Mouse (Mus musculus) lung, embryonic 15.5 days (tissue): Measurements from ENCODE around the gene Padi4. TPM values are rescaled to one million over a fixed set of nuclear protein-coding genes. Genes with fewer than 3 reads are reported as not detected.

ENCODE experiments used
- ATAC-seq: fragments of 200-750 bp; cut with Nextera tagmentation; 2 replicates; pipeline ENCODE4 v1.8.0; 2017; ENCODE audit warnings: moderate number of reproducible peaks, borderline replicate concordance; ENCODE audit not compliant: low FRiP score, low TSS enrichment; ENCODE audit errors: extremely low read depth
- H3K27ac ChIP-seq: fragments of 300-500 bp; sonication (generic); 2 replicates; pipeline ENCODE4 v1.5.1; 2015; ENCODE audit warnings: moderate library complexity, mild to moderate bottlenecking, inconsistent platforms
- H3K27me3 ChIP-seq: fragments of 300-500 bp; sonication (generic); 2 replicates; pipeline ENCODE4 v1.6.1; 2015; ENCODE audit warnings: inconsistent platforms
- H3K36me3 ChIP-seq: fragments of 300-500 bp; sonication (generic); 2 replicates; pipeline ENCODE4 v1.6.1; 2015; ENCODE audit warnings: inconsistent platforms
- H3K4me1 ChIP-seq: fragments of 300-500 bp; sonication (generic); 2 replicates; pipeline ENCODE4 v1.6.1; 2015; ENCODE audit warnings: inconsistent platforms
- H3K4me2 ChIP-seq: fragments of 300-500 bp; sonication (generic); 2 replicates; pipeline ENCODE4 v1.6.1; 2015; ENCODE audit warnings: inconsistent platforms, mild to moderate bottlenecking, moderate library complexity
- H3K4me3 ChIP-seq: fragments of 300-500 bp; sonication (generic); 2 replicates; pipeline ENCODE4 v1.5.1; 2015; ENCODE audit warnings: mild to moderate bottlenecking, inconsistent platforms
- H3K9ac ChIP-seq: fragments of 300-500 bp; sonication (generic); 2 replicates; pipeline ENCODE4 v1.6.1; 2015; ENCODE audit warnings: inconsistent platforms
- H3K9me3 ChIP-seq: fragments of 300-500 bp; sonication (generic); 2 replicates; pipeline ENCODE4 v1.6.1; 2016; ENCODE audit warnings: inconsistent platforms
- WGBS: fragments of 180-500 bp; shearing (Covaris S2); methylation state at CpG from one replicate; pipeline ENCODE4 v1.1.7; 2015; 5-methylcytosine and 5-hydroxymethylcytosine counted together
- polyA plus RNA-seq: library from polyadenylated mRNA; unstranded; fragments of >200 nt; fragmentation: Nextera tagmentation; extraction: Ambion mirVana; gene quantifications from 2 replicates; pipeline ENCODE4 v1.2.1, GENCODE M21; 2015

Gene Padi4
- polyA plus RNA-seq, 1 experiment from 2014 or later: 2.1 TPM

- Histone ChIP-seq H3K9me3 (no peaks in the 10 kb centered on the region), H3K4me3 (no peak overlapping the region), H3K4me1 (peaks cover 72% of the 10 kb centered on the region), H3K27ac (no peak overlapping the region), H3K4me2 (no peak overlapping the region), H3K27me3 (no peaks in the 10 kb centered on the region), H3K9ac (no peak overlapping the region), H3K36me3 (peaks cover 80% of the 10 kb centered on the region)
- 78% methylated on average over 10 of the region's 10 CpGs for WGBS
- ATAC-seq: no peak
Measured at GRCm38 (mm10) chr4:140709617-140710016, 64.4 kb downstream of the Padi4 start.

- peaks cover 72% of the 10 kb centered on the region for H3K4me1 ChIP-seq
- no peaks in the 10 kb centered on the region for H3K9me3 ChIP-seq
- H3K9ac ChIP-seq: no peak overlapping the region
- H3K27me3 ChIP-seq: no peaks in the 10 kb centered on the region
- WGBS: 76% methylated on average over 7 of the region's 7 CpGs
- peak overlapping the region; percentile 15; the same call in 1 of the 2 replicates for H3K27ac ChIP-seq
- H3K4me2 ChIP-seq: no peak overlapping the region
- H3K4me3 ChIP-seq: no peak overlapping the region
- ATAC-seq: no peak
- H3K36me3 ChIP-seq: peaks cover 75% of the 10 kb centered on the region
Measured at GRCm38 (mm10) chr4:140709111-140709510, 64.9 kb downstream of the Padi4 start.

- Histone ChIP-seq H3K27me3 (no peaks in the 10 kb centered on the region), H3K4me2 (peak overlapping the region; percentile 11; the same call in 1 of the 2 replicates), H3K27ac (peak overlapping the region; percentile 49), H3K9ac (no peak overlapping the region), H3K4me1 (peaks cover 72% of the 10 kb centered on the region), H3K4me3 (no peak overlapping the region), H3K9me3 (no peaks in the 10 kb centered on the region), H3K36me3 (peaks cover 70% of the 10 kb centered on the region)
- 52% methylated on average over 18 of the region's 18 CpGs for whole genome bisulfite sequencing
- ATAC-seq: peak; percentile 24; the same call in 1 of the 2 replicates
Measured at GRCm38 (mm10) chr4:140708297-140708927, 65.6 kb downstream of the Padi4 start.

GRCm38 (mm10) chr4:140707615-140708014, 66.4 kb downstream of the Padi4 start:
- Histone ChIP-seq H3K4me1 (peaks cover 69% of the 10 kb centered on the region), H3K36me3 (peaks cover 63% of the 10 kb centered on the region), H3K9me3 (no peaks in the 10 kb centered on the region), H3K27me3 (no peaks in the 10 kb centered on the region), H3K4me3 (no peak overlapping the region), H3K27ac (peak overlapping the region; percentile 49; the same call in 1 of the 2 replicates), H3K4me2 (no peak overlapping the region), H3K9ac (no peak overlapping the region)
- no peak for ATAC-seq
- WGBS: 66% methylated on average over 4 of the region's 4 CpGs

- Histone ChIP-seq H3K36me3 (peaks cover 31% of the 10 kb centered on the region), H3K9me3 (no peaks in the 10 kb centered on the region), H3K9ac (no peak overlapping the region), H3K27me3 (no peaks in the 10 kb centered on the region), H3K27ac (peak overlapping the region; percentile 98; the same call in 1 of the 2 replicates), H3K4me3 (peak overlapping the region; percentile 92; the same call in 1 of the 2 replicates), H3K4me2 (peak overlapping the region; percentile 94), H3K4me1 (peaks cover 67% of the 10 kb centered on the region)
- ATAC-seq: no peak
- 33% methylated on average over 4 of the region's 4 CpGs for WGBS
Measured at GRCm38 (mm10) chr4:140704166-140704565, 69.9 kb downstream of the Padi4 start.

GRCm38 (mm10) chr4:140703636-140704035, 70.4 kb downstream of the Padi4 start:
- ATAC-seq: no peak
- Histone ChIP-seq H3K27me3 (no peaks in the 10 kb centered on the region), H3K9ac (peak overlapping the region; percentile 90), H3K36me3 (peaks cover 26% of the 10 kb centered on the region), H3K4me2 (peak overlapping the region; percentile 94), H3K4me3 (peak overlapping the region; percentile 92), H3K4me1 (peaks cover 62% of the 10 kb centered on the region), H3K27ac (peak overlapping the region; percentile 98; the same call in 1 of the 2 replicates), H3K9me3 (no peaks in the 10 kb centered on the region)
- WGBS: 11% methylated on average over 8 of the region's 8 CpGs

- Histone ChIP-seq H3K27ac (peak overlapping the region; percentile 98), H3K4me3 (peak overlapping the region; percentile 92), H3K27me3 (no peaks in the 10 kb centered on the region), H3K36me3 (peaks cover 19% of the 10 kb centered on the region; the same call in 1 of the 2 replicates), H3K4me2 (peak overlapping the region; percentile 94), H3K9ac (peak overlapping the region; percentile 90), H3K4me1 (peaks cover 53% of the 10 kb centered on the region), H3K9me3 (no peaks in the 10 kb centered on the region)
- under 1% methylated on average over 17 of the region's 68 CpGs for WGBS
- peak; percentile 82 for ATAC-seq
Measured at GRCm38 (mm10) chr4:140702611-140703327, 71.3 kb downstream of the Padi4 start.

- WGBS: under 1% methylated on average over 80 of the region's 107 CpGs
- Histone ChIP-seq H3K36me3 (peaks cover 17% of the 10 kb centered on the region; the same call in 1 of the 2 replicates), H3K27me3 (no peaks in the 10 kb centered on the region), H3K27ac (peak overlapping the region; percentile 98), H3K4me3 (peak overlapping the region; percentile 92), H3K9ac (peak overlapping the region; percentile 90), H3K9me3 (no peaks in the 10 kb centered on the region), H3K4me1 (peaks cover 45% of the 10 kb centered on the region), H3K4me2 (peak overlapping the region; percentile 94)
- ATAC-seq: peak; percentile 32; the same call in 1 of the 2 replicates
Measured at GRCm38 (mm10) chr4:140701716-140702561, 72.1 kb downstream of the Padi4 start.

GRCm38 (mm10) chr4:140701049-140701715, 72.9 kb downstream of the Padi4 start:
- under 1% methylated on average over 61 of the region's 61 CpGs for WGBS
- peak; percentile 57; the same call in 1 of the 2 replicates for ATAC-seq
- peak overlapping the region; percentile 98 for H3K27ac ChIP-seq
- peak overlapping the region; percentile 90 for H3K9ac ChIP-seq
- peaks cover 37% of the 10 kb centered on the region for H3K4me1 ChIP-seq
- no peaks in the 10 kb centered on the region for H3K9me3 ChIP-seq
- peaks cover 9% of the 10 kb centered on the region; the same call in 1 of the 2 replicates for H3K36me3 ChIP-seq
- H3K4me3 ChIP-seq: peak overlapping the region; percentile 92
- peak overlapping the region; percentile 94 for H3K4me2 ChIP-seq
- no peaks in the 10 kb centered on the region for H3K27me3 ChIP-seq

- Histone ChIP-seq H3K4me2 (peak within 1 kb of the TSS; percentile 94), H3K9me3 (no peaks in the 10 kb centered on the region), H3K4me3 (peak within 1 kb of the TSS; percentile 92), H3K27ac (peak within 1 kb of the TSS; percentile 98), H3K4me1 (peaks cover 37% of the 10 kb centered on the region), H3K27me3 (no peaks in the 10 kb centered on the region), H3K9ac (peak within 1 kb of the TSS; percentile 90), H3K36me3 (peaks cover 2% of the 10 kb centered on the region; the same call in 1 of the 2 replicates)
- no peak for ATAC-seq
- WGBS: 8% methylated on average over 20 of the region's 20 CpGs
Measured at GRCm38 (mm10) chr4:140700269-140701018, 73.6 kb downstream of the Padi4 start, which contains the start of gene Rcc2. TSS of gene Rcc2 (plus strand) at chr4:140700541.
